ENCODE assay signal across 18 mouse cellular contexts in genomic region chr6:145016639-145017038, GRCm38 (mm10). TPM values are rescaled to one million over a fixed set of nuclear protein-coding genes. Genes with fewer than 3 reads are reported as not detected.
"Had no signal": no experiment of that assay in that cellular context is flagged by ENCODE, and none has a peak within 500 bp of the region (broad histone marks: within the 10 kb centered on the region; RNA-seq: fewer than 3 reads in every experiment).

No protein-coding gene starts in this region.

- ATAC-seq: liver, postnatal 0 days; midbrain, embryonic 16.5 days had no signal

- H3K9me3 ChIP-seq: liver, embryonic 15.5 days; neural tube, embryonic 12.5 days; stomach, embryonic 15.5 days had no signal

- H3K4me2 ChIP-seq: liver, embryonic 15.5 days; lung, embryonic 14.5 days; midbrain, embryonic 12.5 days; neural tube, embryonic 12.5 days; stomach, embryonic 15.5 days had no signal

- H3K9ac ChIP-seq: liver, embryonic 15.5 days; liver, postnatal 0 days; lung, embryonic 14.5 days; midbrain, embryonic 12.5 days; neural tube, embryonic 12.5 days; stomach, embryonic 15.5 days had no signal

- H3K4me3 ChIP-seq: liver, embryonic 15.5 days; midbrain, embryonic 10.5 days; midbrain, embryonic 12.5 days; neural tube, embryonic 12.5 days; stomach, embryonic 15.5 days had no signal

- DNase-seq: liver, postnatal 0 days; lung, embryonic 14.5 days; lung, postnatal 14 days; lung, postnatal 36 days; midbrain, embryonic 14.5 days; right cerebral cortex, postnatal 14 days; thymus, adult 2 months; thymus, postnatal 25 days; thymus, postnatal 4 days had no signal

- H3K4me1 ChIP-seq: midbrain, embryonic 10.5 days; midbrain, embryonic 12.5 days had no signal

- H3K27ac ChIP-seq: liver, embryonic 15.5 days; macrophage; midbrain, embryonic 10.5 days; midbrain, embryonic 12.5 days; neural tube, embryonic 12.5 days; stomach, embryonic 15.5 days; stomach, postnatal 0 days had no signal

- H3K27me3 ChIP-seq: liver, embryonic 15.5 days; midbrain, embryonic 12.5 days; neural tube, embryonic 12.5 days; stomach, embryonic 15.5 days had no signal

- H3K36me3 ChIP-seq: liver, embryonic 15.5 days; stomach, embryonic 15.5 days had no signal

RNA-seq across cellular contexts. Expression of gene Bcat1, which starts 59.3 kb away (rescaled TPM):
- total RNA-seq: neutrophil, adult 5-6 weeks had no signal
- polyA plus RNA-seq: macrophage had no signal
